Mouse (Mus musculus) thymus, postnatal 36 days (tissue): Measurements from ENCODE around the gene Matn1.

Experiments
- DNase-seq, 2 experiments: peaks; one replicate each; pipeline ENCODE4 v3.0.0; 2022; ENCODE audit warnings: mixed read lengths in 2 of 2

Matn1 gene

DNA sequence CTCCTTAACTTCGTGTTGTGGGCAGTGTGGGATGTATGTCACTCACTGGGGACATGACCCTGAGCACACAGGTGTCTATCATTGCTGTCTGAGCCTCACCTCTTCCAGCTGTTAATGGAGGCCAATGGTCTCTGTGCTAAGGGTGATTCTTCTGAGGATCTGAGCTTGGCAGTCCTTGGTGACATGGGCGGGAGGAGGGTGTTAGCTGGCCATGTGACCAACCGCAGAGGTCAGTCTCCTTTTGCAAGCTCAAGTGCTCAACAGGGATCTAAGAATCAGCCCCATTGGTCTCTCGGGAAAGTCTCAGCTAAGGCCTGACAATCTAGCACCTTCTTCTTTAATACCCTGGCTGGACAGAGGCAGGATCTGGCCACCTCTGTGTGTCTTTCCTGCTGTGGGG lies 26.6 kb upstream of the Matn1 start:
- DNase-seq: no peak

DNA sequence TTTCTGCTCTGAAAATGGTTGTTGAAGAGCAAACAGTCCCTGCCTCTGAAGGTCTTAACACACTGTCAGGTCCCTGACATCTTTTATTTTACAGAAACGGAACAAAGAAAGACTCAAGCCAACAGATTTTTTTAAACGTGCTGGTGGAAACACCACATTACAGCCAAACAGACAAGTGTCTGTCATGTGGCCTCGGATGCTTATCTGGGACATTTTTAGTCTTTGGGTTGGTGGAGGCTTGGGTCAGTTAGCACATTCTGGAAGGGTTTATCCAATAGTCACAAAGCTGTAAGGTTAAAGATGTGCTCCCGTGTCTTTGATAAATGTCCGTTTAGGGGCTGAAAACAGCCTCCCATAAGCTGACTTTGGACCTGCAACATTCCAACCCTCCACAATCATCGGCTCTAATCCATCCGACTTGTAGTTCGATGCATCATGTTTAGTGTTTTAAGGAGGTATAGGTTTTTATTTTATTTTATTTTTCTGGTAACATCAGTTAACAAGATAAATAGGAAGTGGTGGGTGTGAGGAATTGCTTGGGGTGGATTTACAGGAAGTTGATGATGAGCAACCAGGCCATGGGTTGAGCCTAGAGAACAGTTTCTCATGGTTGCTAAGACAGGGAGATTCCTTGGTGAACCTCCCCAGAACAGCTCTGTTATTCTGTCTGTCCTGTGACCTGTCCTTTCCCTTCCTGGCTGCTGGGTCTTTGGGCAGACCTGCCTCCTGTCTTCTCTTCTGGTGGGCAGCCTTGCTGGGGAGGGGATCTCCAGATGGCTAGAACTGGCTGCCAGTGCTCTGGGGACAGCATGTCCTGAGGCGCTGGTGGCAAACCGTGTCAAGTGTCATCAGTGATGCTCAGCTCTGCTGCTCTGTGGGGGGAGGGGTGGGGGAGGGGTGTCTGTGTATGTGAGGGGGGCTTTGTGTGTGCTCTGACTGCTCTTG lies 25.1 kb upstream of the Matn1 start:
- DNase-seq: no peak

DNA sequence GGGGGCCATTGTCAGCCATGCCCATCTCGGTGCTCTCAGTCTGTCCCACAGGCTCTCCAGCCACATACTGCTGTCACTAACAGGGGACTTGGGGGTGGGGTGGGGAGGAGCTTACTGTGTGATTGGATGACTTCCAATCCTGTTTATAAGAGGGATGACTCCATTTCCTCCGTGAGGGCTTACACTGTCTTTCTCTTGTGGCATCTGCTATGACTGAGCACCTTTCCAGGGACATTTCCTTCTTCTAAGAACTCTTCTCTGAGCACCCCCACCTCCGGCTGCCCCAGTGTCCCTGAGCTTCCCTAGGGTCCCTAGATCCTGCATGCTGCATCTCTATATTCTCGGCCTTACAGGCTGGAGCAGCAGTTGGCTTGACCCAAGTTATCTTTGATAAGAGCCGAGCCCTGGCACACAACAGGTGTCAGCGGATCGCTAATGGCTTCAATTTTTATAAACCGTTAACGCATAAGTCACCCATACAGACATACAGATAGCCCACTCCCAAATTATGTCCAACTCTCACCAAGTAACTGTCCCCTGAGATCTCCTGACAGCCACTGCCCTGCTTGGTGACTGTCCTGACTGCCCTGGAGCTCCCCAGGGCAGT lies 24.3 kb upstream of the Matn1 start:
- DNase-seq: no peak

DNA sequence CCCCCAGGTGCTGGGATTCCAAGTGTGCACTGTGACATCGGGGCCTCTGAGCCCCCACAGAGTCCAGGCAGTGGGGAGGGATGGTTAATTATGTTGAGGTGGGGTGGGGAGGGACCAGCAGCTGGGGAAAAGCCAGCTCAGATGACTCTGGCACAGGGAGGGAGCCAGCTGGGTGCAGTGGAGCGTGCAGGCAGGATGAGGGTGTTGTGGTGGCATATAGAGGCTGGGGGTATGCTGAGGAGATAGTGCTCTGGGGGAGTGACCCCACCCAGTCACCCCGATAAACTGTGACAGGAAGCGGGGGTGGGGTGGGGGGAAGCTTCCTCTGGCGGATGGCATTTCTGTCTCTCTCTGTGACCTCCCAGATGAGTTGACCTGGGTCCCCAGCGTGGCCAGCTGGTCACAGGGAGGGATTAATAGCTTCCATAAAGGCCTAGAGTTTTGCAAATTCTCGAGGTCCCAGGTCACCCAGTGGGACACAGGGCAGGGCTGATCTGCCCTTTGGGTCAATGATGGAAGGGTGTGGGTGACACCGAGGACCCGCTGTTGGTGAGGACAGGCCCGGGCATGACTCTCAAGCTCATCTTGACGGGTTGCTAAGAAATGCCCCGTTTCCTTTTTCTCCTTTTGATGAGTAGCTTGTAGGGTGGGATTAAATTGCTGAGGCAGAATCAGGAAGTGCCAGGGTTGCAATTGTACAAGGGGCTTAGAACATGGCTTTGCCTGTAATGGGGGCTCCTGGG lies 23.1 kb upstream of the Matn1 start:
- peak; percentile 75 to 87 for DNase-seq

DNA sequence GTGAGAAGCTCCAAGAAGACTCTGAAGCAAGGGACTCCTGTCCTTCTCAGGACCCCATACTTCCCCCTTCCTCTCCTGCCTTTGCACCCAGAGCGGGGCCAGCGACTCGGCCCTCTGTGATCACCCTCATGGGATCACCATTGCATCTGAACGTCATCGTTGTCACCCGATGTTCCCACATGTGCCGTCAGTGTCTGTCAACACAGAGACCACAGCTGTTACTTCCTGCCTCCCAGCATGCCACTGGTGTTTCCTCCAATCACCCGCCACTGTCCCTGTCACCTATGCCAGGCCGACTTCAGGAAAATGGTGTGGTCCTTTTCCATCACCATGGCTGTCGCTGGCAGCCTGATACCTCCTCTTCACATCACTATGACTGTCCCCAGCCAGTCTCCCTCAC lies 22.2 kb upstream of the Matn1 start:
- peak in 1 of 2 experiments; percentile 60 for DNase-seq

DNA sequence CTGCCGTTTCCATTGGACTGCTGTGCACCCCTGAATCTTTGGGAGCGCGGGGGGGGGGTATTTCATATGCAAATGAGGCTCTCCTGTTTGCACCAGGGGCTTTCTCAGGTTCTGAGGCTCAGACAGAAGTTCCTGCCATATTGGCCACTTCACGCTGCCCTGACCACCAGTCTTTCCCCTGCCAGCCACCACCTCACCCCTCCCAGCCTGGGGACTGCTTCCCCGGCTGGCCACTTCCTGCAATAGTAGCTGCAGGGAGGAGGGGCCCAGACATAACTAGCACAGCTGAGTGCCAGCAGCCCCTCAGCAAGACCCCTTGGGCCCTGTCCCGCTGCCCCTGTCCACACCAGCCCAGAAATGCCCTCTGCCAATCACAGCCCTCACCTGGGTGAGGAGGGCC lies 17.9 kb upstream of the Matn1 start:
- no peak for DNase-seq

DNA sequence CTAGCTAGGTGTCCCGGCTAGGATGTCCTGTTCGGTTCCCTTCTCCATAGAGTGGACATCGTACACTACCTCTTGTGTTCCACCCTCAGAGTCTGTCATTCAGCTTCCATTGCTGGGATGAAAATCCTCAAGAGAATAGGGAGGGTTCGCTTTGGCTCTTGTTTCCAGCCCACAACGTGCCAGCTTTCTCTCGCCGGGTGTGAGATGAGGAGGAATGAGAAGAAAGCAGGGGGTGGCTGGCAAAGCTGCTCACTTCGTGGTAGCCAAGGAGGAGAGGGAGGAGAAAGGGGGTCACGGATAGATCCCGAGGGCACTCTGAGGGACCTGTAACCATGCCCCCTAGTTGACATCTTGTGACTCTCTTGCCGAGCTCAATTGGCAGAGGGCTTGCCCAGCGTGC lies 16.4 kb upstream of the Matn1 start:
- no peak for DNase-seq

DNA sequence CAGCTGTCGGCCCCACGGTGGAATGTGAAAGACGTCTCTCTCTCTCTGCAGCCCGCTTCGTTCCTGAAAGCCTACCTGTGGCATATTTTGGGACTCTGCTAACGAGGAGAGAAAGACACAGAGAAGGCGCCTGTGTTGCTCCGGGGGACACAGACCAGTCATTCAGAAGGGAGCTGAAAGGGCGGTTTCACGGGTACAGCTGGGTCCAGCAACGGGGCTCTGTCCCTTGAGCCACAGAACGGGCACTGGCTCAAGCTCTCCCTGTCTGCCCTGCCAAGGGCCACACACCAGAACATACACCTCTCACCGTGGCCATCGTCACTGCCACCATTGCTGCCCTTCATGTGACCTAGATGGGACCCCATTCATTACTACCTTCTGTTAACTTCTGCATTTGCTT lies 1.5 kb upstream of the Matn1 start:
- DNase-seq: no peak

DNA sequence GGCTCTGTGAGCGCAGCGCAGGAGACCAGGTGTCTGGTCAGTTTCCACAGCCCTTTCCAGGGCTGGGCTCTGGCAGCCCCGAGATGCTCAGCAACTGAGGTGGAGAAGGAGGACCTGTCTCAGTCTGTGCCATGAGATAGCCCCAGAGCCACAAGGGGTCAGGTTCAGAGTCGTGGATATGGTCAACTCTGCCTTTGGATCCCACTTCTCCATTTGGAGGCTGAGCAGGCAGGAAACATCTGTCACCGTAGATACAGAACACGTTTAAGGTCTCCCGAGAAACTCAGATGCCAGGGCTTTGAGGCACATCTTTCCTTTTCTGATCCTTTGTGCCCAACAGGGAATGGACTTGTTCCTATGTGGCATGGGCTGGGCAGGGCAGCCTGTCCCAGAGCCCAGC lies 594 bp downstream of the Matn1 start:
- no peak for DNase-seq

DNA sequence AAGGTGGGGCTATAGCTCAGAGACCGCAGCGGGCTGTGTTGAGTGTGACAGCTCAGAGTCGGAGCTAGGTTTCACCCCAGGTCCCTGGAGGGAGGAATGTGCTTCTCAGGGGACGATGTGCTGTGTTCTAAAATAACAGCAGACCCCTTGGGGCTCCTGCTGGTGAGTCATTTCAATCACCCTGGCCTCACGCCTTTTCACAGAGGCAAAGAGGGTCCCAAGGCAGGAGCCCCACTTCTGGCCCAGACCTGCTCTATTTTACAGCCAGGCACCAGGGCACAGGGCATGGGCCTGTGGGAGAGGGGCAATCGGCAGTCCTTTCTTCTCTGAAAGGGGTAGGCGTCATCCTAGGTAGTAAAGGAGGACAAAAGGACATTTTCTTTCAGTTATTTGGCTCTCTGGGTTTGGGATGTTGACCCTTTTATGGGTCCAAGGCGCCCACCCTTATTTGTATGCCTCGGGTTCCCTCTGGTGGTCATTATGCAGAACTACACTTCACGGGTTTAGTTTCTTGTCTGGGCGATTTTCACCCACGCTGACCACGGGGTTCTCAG lies 3.0 kb downstream of the Matn1 start:
- peak; percentile 28 to 33 for DNase-seq

DNA sequence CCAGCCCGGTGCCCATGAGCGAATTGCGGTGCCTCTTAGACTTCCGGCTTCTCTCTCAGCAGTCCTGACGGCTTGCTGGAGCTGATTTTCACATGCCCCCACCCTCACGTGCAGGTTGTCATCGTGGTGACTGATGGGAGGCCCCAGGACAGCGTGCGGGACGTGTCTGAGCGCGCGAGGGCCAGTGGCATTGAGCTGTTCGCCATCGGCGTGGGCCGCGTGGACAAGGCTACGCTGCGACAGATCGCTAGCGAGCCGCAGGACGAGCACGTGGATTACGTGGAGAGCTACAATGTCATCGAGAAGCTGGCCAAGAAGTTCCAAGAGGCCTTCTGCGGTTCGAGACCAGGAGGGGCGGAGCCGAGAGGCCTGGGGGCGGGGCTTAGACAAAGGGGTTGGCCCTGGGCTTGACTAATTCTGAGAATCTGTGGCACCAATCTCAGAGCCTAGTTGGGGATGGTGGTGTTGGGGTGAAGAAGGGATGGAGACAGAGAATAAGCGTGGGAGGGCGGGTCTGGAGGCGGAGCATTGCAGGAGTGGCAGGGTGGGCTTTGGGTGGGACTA lies 5.7 kb downstream of the Matn1 start:
- DNase-seq: no peak

DNA sequence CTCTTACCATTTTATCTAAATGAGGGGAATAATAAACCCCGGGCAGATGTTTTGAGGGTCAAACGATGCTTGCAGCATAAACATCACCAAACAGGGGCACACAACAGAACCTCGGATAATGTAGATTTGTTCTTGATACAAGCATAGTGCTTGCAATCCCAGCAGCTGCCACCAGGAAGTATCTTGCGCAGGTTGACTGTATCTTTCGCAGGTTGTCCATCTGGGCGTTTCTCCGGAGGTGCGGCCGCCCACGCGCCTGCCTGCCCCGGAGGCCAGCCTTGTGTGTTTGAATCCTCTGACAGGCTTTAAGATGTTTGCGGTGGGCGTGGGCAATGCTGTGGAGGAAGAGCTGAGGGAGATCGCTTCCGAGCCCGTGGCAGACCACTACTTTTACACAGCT lies 8.3 kb downstream of the Matn1 start:
- DNase-seq: peak; percentile 37 to 50

DNA sequence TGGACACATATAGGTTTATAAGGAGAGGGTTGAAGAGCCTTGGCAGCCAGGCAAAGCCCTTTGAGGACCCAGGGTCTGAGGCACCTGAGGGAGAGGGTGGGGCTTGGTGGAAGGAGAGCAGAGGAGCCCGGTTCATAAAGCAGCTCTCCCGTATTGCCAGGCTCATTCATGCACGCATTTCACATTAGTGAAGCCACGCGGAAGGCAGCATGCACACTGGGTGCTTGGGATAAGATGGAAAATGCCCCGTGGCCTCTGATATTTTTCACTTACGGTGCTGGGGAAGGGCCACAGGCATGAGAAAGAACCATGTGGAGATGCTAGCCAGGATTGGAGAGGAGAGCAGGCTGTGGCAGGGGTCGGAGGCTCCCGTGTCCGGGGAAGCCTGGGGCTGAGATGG lies 13.0 kb downstream of the Matn1 start:
- no peak for DNase-seq

DNA sequence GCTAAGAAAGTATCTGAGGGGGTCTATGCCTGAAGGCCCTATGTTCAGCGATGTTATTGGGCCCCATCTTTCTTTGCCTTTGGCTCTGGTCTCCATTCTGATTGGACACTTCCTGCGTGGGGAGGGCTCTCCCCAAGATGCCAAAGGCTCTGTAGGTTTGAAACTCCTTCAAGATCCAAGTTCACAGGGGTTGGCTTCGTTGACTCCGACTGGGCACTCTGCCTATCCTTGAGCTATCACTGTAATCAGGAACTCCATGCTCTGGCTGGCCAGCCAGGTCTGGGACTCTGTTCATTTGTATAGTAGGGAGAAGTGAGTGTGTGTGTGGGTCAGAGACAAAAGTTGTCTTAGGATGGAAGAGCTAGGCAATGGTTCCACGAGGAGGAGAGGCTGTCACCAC lies 14.6 kb downstream of the Matn1 start:
- no peak for DNase-seq

DNA sequence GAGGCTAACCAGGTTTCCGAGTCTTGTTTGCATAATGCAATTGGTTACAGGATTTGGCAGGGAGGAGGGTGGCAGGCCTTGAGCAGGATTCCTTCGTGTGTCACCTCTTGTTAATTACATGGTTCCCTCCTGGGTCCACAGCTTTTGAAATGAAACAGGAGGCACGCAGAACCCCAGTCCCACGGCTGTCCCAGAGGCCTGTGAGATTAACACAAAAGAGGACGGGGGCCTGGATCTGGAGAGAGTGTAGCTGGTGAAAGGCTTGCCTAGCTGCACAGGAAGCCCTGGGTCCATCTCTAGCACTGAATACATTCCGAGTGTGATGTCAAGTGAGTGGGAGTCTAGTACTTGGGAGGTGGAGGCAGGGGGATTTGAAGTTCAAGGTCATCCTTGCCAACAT lies 15.5 kb downstream of the Matn1 start:
- no peak for DNase-seq

DNA sequence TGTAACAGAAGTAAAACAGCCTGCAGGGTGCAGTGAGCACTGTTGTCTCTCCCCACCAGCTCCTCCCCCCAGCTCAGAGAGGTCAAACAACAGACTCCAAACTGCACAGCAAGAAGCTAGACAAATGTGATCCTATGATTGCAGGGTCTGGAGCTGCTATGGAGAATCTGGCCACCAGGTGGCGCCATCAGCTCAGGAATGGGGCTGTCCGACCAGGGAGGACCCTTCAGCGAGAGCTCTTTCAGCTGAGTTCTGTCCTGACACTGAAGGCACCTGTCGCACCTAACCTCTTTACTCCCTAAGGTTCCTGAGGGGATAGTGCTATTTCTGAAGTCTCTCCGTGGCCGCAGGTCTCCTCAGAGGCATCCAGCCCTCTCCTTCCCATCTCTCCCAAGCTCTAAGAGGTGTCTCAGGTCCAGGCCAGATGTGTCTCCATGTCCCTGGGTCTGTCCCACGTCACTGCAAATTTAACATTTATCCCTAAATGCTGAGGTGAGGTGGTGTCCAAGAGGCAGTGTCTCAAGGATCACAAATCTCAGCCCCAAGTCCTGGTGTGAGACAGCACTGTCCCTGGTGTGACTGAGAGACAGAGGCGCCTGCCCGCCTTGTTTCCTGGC lies 16.0 kb downstream of the Matn1 start:
- peak; percentile 67 to 79 for DNase-seq

DNA sequence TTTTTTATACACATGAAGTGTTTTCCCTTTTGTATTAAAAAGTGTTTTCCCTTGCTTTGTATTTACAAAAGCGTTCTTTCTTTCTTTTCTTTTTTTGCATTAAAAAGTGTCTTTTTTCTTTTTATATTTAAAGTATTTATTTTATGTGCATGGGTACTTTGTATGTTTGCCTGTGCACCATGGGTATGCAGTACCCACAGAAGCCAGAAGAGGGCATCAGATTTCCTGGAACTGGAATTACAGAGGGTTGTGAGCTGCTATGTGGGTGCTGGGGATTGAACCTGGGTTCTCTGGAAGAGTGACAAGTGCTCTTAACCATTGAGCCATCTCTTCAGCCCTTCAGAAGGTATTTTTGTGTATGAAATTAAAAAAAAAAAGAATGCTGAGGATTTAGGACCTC lies 27.1 kb downstream of the Matn1 start:
- no peak for DNase-seq

DNA sequence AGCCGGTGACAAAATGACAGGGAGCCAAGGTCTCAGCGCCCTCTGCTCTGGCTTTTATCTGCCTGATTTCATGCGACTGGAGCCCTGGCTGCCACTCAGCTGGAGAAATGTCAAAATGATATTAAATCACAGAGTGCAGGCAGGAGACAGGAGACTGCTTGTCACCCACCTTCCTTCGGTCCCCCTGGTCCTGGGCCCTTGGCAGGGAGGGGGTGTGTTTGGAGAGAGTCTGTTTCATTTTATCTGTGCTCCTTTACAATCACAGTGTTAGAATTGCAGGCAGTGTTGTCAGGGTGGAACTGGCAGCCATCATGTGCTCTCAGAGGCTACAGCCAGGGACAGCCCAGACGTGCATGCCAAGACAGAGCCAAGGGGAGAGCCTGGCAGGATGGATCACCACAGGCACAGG lies 28.2 kb downstream of the Matn1 start:
- no peak for DNase-seq

DNA sequence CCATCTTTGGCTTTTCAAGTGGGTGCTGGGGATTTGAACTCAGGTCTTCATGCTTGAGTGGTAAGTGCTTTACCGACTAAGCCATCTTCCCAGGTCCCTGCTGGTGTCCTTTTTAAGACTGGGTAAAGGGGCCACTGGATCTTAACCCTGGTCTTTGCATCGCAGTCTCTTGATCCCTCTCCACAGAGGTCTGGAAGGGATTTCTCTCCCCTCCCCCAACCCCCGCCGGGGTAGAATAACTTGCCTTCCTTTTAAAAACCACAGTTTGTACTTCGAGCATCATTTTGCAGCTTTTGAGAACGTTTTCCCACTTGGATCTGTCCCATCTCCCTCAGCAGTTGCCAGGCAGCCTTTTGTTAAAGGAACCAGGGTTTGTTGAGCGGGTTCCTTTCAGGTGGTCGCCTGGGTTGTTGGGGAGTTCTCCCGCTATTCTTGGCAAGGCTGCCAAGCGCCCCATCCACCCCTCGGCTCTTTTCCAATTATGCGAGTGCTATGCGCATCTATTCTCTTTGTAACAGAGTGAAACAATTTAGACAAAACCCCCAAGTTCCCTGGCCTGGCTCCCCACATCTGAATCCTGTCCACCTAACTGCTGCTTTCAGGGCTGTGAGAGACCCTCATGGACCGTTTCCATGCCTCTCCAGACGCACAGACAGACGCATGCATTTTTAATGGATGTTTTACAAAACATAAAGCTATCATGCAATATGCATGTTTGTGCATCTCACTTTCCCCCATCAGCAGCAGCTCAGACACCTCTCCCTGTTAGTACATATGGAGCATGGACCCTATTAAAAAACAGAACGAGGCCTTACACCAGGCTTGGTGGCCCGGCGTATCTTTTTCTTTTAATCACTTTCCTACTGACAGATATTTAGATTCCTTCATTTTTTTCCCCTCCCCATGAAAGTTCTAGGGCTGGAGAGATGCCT lies 29.4 kb downstream of the Matn1 start:
- DNase-seq: no peak

DNA sequence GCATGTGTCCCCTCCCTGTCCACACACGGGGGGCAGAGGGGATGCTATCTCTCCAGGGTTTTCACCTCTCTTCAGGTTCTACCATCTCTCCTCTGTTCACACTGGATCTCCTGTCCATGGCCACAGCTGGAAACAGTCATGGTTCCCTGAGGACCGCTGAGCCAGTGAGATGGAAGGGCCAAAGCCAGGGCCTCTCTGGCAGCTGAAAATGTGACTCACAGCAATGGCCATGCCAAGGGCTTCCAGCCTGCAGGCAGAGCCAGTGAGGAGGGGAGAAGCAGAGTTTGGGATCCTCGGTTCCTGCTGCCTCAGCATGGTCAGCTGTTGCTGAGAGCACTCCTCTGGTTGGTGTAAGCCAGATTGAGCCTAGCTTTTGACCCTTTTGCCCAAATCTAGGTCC lies 34.8 kb downstream of the Matn1 start:
- DNase-seq: no peak

DNA sequence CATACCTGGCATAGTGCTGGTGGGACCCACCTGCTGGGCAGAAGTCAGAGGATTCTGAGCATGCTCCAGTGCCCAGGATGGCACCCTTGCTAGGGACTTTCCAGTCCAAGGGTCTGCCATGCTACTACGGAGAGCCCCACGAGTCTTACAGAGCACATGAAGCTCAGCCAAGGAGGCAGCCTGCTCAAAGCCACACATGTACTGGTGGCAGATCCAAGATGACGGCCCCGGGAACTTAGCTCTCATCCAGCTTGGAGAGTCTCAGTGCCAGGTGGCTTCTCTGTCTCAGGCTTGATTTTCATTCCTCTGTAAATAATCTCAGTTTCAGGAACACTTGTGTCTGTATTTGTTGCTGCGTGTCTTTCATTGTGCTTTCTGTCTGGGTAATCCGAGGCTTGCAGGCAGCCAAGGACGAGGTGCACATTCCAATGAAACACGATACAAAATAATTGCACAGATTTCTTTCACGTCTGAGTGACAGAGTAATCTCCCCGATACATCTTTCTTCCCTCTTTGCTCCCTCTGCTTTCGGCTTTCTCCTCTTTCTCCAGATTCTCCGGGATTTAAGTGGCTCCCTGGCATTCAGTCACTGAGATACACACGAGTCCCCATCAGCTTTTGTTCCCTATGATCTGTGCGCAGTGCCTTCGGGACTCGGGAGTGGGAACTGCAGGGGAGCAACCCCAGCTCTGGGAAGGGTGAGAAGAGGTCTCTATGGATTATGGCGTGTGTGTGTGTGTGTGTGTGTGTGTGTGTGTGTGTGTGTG lies 40.4 kb downstream of the Matn1 start:
- DNase-seq: no peak
